Mouse (Mus musculus) hindlimb bud, embryonic 11.5 days (tissue): ENCODE measurements around the gene Cstad.

ENCODE experiments used
- DNase-seq: peaks from one replicate; pipeline ENCODE4 v3.0.0-alpha.2; 2012; ENCODE audit warnings: low read depth, low spot score; ENCODE audit errors: extremely low spot score

Gene Cstad

GRCm38 (mm10) chr2:30593636-30594310, 1.1 kb upstream of the Cstad start:
- DNase-seq = no peak

GRCm38 (mm10) chr2:30595796-30596195, 956 bp downstream of the Cstad start:
- DNase-seq = no peak

- no peak for DNase-seq
Observed at GRCm38 (mm10) chr2:30599621-30600020, 4.8 kb downstream of the Cstad start.

GRCm38 (mm10) chr2:30600291-30600690, 5.5 kb downstream of the Cstad start:
- DNase-seq = no peak

GRCm38 (mm10) chr2:30600965-30601841, 6.4 kb downstream of the Cstad start:
- no peak for DNase-seq

DNA sequence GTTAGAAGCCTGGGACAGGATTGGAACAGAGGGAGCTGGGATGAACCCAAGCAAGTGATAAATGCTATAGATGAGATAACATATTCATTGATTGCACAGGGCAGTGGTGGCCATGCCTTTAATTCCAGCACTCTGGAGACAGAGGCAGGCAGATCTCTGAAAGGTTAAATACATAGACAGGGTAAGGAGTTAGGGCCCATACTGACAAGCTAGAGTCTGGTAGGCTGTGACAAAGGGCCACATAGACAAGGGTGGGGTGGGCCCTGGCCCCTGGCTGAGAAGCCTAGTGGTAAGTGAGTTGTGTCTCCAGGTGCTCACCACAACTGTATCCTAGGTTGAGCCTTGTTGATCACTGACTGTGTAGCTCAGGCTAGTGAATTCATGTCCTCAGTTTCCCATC, 7.6 kb downstream of the Cstad start:
- DNase-seq = no peak

DNA sequence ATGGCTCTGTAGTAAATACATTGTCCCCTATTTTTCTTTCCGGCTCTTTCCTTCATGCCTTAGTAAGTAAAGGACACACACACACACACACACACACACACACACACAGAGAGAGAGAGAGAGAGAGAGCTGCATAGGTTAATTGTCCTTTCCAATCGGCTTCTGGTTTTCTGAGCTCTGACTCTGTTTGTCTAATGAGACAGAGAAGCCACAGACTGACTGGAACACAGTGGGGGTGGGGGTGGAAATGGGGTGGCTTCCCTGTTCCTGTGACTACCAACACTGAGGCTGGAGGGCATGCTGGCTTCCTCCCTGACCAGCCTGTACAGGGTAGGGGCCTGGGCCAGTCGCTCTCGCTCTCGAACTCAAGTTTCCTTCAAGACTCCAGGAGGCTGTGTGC, 8.9 kb downstream of the Cstad start:
- DNase-seq = no peak

- no peak for DNase-seq
Observed at GRCm38 (mm10) chr2:30604880-30605761, 10.3 kb downstream of the Cstad start.

DNA sequence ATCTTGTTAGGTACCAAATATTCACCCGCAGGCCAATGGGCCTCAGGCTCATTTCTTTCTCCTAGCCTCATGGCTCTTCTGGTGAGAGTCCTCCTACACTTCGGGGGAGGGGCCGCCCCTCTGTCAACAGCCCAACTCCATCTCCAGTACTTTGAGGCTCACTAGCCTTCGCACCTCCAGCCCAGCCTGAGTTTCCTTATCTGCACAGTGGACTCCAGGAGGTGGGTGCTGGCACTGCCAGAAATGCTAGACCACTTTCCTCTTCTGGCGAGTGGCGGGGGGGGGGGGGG, 10.9 kb downstream of the Cstad start:
- no peak for DNase-seq

DNA sequence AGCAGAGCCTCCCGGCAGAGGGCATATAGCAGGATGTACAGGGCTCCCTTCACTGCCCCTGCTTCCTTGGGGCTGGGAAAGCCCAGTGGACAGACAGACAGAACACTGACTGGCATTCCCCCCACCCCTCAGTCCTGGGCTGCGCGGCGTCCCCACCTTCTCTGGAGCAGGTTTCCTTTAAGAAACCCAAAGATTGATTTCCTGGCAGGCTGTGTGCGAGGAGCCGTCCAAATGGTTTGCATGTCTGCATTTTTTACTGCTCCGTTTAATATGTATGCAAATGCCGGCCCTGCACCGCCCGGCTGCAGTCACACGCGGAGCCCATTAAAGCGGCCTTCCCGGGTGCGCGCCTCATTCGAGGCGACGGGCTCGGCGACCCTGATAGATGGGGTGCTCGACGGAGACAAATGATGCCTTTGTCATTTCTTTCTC, 11.8 kb downstream of the Cstad start:
- no peak for DNase-seq

DNA sequence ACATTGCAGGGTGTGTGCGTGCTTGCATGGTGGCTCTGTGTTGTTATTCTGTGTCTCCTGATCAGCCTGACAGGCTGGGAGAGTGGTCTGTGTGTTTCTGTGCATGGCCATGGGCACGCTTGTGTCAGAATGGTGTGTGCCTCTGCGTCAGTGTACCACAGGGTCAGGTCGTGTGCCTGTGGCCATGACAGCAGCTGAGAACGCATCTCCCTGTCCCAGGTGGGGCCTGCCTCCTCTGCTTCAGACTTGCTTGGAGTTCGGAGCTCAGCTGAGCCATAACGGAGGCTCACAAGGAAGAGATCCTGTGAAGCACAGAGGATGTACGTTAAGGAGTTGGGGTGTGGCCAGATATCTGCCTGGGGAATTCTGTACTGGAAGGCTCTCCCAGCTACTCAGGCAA, 13.1 kb downstream of the Cstad start:
- no peak for DNase-seq

DNA sequence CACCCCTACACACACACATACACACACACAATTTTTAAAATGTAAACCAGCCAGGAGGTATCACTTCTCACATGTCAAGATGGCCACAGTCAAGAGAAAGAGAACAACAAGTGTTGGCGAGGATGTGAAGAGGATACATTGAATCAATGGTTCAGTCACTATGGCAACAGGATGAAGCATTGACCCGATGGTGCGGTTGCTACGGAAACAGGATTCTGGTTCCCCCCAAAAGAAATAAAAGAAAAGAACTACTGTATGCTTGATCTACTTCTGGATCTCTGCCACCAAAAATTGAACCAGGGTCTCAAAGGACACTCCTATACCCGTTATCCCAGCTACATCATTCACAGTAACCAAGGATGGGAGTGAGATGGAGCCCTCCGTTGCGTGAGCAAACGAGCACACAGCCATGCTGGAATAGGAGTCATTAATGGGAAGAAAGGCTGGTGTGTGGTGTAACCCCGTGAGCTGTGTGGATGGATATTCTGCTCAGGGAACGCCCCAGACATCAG, 13.9 kb downstream of the Cstad start:
- no peak for DNase-seq

DNA sequence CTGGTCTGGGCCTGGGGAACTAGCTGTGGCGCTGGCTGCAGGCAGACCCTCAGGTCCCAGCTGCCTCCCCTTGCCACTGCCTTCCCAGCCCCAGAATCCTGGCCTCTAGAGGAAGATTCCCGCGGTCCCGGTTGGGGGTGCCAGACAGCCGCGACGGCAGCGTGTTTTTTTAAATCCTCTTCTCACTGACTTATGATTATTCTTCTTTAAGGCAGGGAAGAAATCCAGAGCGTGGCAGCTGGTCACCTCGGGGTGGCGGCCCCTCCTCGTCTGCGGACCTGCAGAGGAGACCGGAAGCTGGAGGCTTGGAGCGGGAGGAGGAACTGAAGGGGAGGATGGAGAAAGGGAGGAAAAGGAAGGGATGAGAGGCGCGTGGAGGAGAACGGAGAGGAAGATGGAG, 18.7 kb downstream of the Cstad start:
- no peak for DNase-seq

DNA sequence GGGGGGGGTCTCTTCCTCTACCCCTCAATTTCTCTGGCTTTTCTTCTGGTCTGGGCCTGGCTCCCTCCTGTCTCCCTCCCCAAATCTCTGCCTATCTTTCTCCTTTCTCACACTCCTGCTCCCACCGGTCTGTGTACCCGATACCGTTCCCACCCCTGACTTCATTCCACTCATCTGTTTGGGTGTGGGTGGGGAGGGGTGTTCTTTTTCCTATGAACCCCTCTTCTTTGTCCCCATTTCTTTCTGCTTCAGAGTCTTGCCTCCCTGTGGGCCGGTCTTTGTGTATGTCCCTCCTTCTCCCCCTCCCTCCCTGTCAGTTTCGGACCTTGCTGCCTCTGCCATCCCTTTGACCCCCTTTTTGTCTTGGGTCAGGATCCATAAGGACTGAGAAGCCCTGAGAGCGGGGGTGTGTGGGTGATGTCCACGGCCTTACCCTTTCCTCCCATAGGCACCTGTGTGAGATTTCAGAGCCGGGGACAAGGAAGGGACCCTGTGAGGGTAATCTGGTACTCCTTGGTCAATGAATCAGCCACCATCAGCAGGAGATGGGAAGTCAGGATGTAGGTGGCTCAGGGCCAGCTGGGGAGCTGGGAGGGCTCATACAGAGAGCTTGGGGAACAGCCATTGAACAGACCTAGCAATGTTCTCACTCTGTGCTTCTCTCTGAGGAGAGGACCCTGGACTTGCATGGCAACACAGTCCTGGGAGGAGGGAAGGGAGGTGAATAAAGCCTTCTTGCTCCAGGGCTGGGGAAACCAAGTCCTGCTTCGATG, 19.5 kb downstream of the Cstad start:
- no peak for DNase-seq

DNA sequence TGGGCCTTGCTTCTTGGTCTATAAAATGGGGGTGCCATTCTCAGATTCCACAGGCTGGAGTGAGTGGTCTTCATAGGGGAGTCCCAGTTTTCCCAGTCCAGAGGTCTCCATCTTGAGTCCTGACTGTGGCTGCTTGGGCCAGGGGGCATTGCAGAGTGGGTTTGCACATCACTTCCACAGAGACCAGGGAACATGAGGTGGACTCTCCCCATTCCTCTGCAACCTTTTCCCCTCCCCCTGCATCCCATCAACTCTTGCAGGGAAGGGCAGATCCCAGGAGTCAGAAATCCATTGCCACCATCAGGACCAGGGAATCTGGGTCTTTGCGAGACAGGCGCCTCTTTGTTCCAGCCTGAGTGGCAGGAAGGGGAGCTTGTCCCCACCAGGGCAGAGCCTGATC, 21.0 kb downstream of the Cstad start:
- no peak for DNase-seq

DNA sequence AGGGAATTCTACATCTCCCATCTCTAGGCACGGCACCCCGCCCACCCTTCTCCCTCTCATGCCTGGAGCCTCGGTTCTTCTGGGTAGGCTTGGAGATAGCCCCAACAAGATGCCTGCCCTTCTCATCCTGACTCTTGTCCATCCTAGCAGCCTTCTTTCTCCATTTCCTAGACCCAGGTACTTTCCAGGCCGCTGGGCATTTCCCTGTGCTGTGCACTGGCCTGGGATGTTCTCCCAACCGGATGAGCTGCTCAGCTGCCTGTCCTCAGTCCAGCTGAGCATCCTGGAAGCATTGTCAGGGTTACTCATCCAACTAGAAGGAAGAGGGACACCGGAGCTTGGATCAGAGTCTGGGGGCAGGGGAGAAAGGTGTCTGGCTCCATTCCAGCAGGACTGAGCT, 21.6 kb downstream of the Cstad start:
- DNase-seq = no peak

- DNase-seq = no peak
Observed at GRCm38 (mm10) chr2:30618487-30619248, 23.8 kb downstream of the Cstad start.

DNA sequence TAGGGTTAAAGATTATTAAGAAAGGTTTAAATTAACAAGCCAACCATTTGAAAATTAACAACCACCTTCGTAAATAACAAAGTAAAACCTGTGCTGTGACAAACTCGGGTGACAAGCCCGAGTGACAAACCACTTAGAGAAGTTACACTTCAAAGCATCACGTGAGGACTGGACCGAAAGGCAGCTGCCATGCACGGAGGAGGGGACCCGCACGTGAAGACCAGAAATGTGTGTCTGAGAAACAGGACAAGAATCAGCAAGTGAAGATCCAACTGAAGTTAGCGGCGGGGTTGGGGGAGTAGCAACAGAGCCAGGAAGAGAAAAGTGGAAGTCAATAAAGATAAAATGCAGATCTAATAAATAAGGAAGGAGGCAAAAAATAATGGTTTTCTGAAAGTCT, 29.0 kb downstream of the Cstad start:
- DNase-seq = no peak

DNA sequence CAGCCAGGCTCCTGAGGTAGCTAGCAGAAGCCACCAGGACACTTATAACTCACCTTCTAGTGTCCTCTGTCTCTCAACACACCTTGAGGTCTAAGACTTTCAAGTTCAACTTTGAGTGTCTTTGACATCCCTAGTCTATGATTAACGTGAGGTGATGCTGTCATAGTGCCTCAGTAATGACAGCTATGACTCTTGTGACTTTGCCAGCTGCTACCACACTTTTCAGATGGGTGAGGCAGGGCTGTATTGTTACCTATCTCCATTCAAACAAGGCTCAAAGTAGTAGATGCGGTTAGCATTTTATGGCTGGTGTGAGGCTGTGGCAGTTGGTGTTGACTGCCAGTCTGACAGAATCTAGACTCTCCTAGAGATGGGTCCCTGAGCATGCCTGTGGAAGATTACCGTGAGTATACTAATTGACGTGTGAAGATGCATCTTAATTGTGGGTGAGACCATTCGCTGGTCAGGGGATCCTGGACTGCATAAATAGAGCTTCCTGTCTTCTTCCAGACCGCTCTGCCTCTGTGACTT, 30.5 kb downstream of the Cstad start:
- no peak for DNase-seq
